Mouse (Mus musculus): ENCODE measurements around the gene Eci1. TPM values are rescaled to one million over a fixed set of nuclear protein-coding genes. Genes with fewer than 3 reads are reported as not detected.

The Eci1 gene
- 100 to 1,000 TPM; 112 to 209 TPM for total RNA-seq (2021)
- long read RNA-seq, experiment 1, transcript Eci1-205 (7 exons, 1,137 nt) = major isoform, 168 of 185 reads
- long read RNA-seq, experiment 1, partial matches to known transcripts = 12 of 185 reads
- long read RNA-seq, experiment 1, other reads (novel, unspliced or antisense) = 4 of 185 reads
- long read RNA-seq, experiment 2, transcript Eci1-205 (7 exons, 1,137 nt) = major isoform, 200 of 225 reads
- long read RNA-seq, experiment 2, partial matches to known transcripts = 20 of 225 reads
- long read RNA-seq, experiment 2, other reads (novel, unspliced or antisense) = 1 of 225 reads

GRCm38 (mm10) chr17:24426471-24427169 lies at the start of gene Eci1:
TSS of gene Eci1 (plus strand) at chr17:24426641.
- intact Hi-C loops (cut with DNase I) = no loop called here
- H3K27ac ChIP-seq = peak within 1 kb of the TSS; percentile 97
- peak; percentile 99 for DNase-seq
- no peak for TF ChIP-seq CTCF (IDR thresholded peaks at IDR 0.05)
- peak within 1 kb of the TSS; percentile 97 for H3K4me3 ChIP-seq

- intact Hi-C loops (cut with DNase I) = no loop called here
- H3K27ac ChIP-seq = no peak overlapping the region
- H3K4me3 ChIP-seq = no peak overlapping the region
- no peak for TF ChIP-seq CTCF (IDR thresholded peaks at IDR 0.05)
- no peak for DNase-seq
Observed at GRCm38 (mm10) chr17:24378496-24378895, 47.9 kb upstream of the Eci1 start.

GRCm38 (mm10) chr17:24383789-24384188 lies 42.7 kb upstream of the Eci1 start:
- H3K4me3 ChIP-seq = no peak overlapping the region
- DNase-seq = no peak
- no peak overlapping the region for H3K27ac ChIP-seq
- intact Hi-C loops (cut with DNase I) = no loop called here
- no peak for TF ChIP-seq CTCF (IDR thresholded peaks at IDR 0.05)

GRCm38 (mm10) chr17:24388711-24389110 lies 37.7 kb upstream of the Eci1 start:
- TF ChIP-seq CTCF (IDR thresholded peaks at IDR 0.05) = no peak
- Histone ChIP-seq H3K4me3 (no peak overlapping the region), H3K27ac (no peak overlapping the region)
- intact Hi-C loops (cut with DNase I) = no loop called here
- no peak for DNase-seq

GRCm38 (mm10) chr17:24389865-24390264 lies 36.6 kb upstream of the Eci1 start:
- DNase-seq = peak; percentile 60
- peak; percentile 80 for TF ChIP-seq CTCF (IDR thresholded peaks at IDR 0.05)
- Histone ChIP-seq H3K4me3 (no peak overlapping the region), H3K27ac (no peak overlapping the region)
- intact Hi-C loops (cut with DNase I) = loop anchor here (1.0 to 5.0 kb wide), 2 partner anchors 218 to 238 kb away; no protein-coding TSS in a partner anchor

GRCm38 (mm10) chr17:24391149-24391548 lies 35.3 kb upstream of the Eci1 start:
- no peak for DNase-seq
- Histone ChIP-seq H3K4me3 (no peak overlapping the region), H3K27ac (no peak overlapping the region)
- peak; percentile 59 for TF ChIP-seq CTCF (IDR thresholded peaks at IDR 0.05)
- intact Hi-C loops (cut with DNase I) = loop anchor here (5.0 kb wide), 1 partner anchor 219 kb away; no protein-coding TSS in a partner anchor

- DNase-seq = no peak
- intact Hi-C loops (cut with DNase I) = loop anchor here (5.0 kb wide), 1 partner anchor 221 kb away; no protein-coding TSS in a partner anchor
- Histone ChIP-seq H3K27ac (no peak overlapping the region), H3K4me3 (no peak overlapping the region)
- TF ChIP-seq CTCF (IDR thresholded peaks at IDR 0.05) = no peak
Observed at GRCm38 (mm10) chr17:24393527-24393926, 32.9 kb upstream of the Eci1 start.

- intact Hi-C loops (cut with DNase I) = loop anchor here (5.0 kb wide), 1 partner anchor 222 kb away; no protein-coding TSS in a partner anchor
- DNase-seq = peak; percentile 51
- Histone ChIP-seq H3K4me3 (no peak overlapping the region), H3K27ac (no peak overlapping the region)
- TF ChIP-seq CTCF (IDR thresholded peaks at IDR 0.05) = no peak
Observed at GRCm38 (mm10) chr17:24394456-24394855, 32.0 kb upstream of the Eci1 start.

- no peak overlapping the region for H3K4me3 ChIP-seq
- DNase-seq = no peak
- TF ChIP-seq CTCF (IDR thresholded peaks at IDR 0.05) = no peak
- intact Hi-C loops (cut with DNase I) = no loop called here
- no peak overlapping the region for H3K27ac ChIP-seq
Observed at GRCm38 (mm10) chr17:24402371-24402770, 24.1 kb upstream of the Eci1 start.

- no peak for TF ChIP-seq CTCF (IDR thresholded peaks at IDR 0.05)
- no peak overlapping the region for H3K4me3 ChIP-seq
- intact Hi-C loops (cut with DNase I) = no loop called here
- no peak for DNase-seq
- no peak overlapping the region for H3K27ac ChIP-seq
Observed at GRCm38 (mm10) chr17:24407116-24407803, 19.2 kb upstream of the Eci1 start.

- peak overlapping the region; percentile 96 for H3K27ac ChIP-seq
- intact Hi-C loops (cut with DNase I) = no loop called here
- peak overlapping the region; percentile 96 for H3K4me3 ChIP-seq
- DNase-seq = no peak
- TF ChIP-seq CTCF (IDR thresholded peaks at IDR 0.05) = peak; percentile 14; the same call in 1 of the 2 replicates
Observed at GRCm38 (mm10) chr17:24413557-24414211, 12.8 kb upstream of the Eci1 start.

- intact Hi-C loops (cut with DNase I) = no loop called here
- Histone ChIP-seq H3K4me3 (peak within 1 kb of the TSS; percentile 96), H3K27ac (peak within 1 kb of the TSS; percentile 96)
- TF ChIP-seq CTCF (IDR thresholded peaks at IDR 0.05) = no peak
- peak; percentile 96 for DNase-seq
Observed at GRCm38 (mm10) chr17:24414230-24414976, 12.0 kb upstream of the Eci1 start, which contains the start of gene Rnps1. TSS of gene Rnps1 (plus strand) at chr17:24414565.

Measured in gastrocnemius, adult 2 months (tissue).